Mouse (Mus musculus) gastrocnemius, adult 2 months (tissue): Measurements from ENCODE around the gene Vps33a. TPM values are rescaled to one million over a fixed set of nuclear protein-coding genes. Genes with fewer than 3 reads are reported as not detected.
"Not testable (repeated sequence)": the region's sequence is repeated elsewhere in the genome, so short reads cannot be mapped to it uniquely, and the experiment has no call there.

ENCODE experiments used
- DNase-seq: peaks from one replicate; pipeline ENCODE4 v3.0.0; 2022
- H3K27ac ChIP-seq: fragments of 200-600 bp; 2 replicates; pipeline ENCODE4 v1.8.1; 2022; ENCODE audit warnings: mild to moderate bottlenecking
- H3K4me3 ChIP-seq: fragments of 200-600 bp; 2 replicates; pipeline ENCODE4 v1.8.1; 2022; ENCODE audit warnings: mild to moderate bottlenecking, moderate library complexity
- CTCF ChIP-seq: fragments of 200-600 bp; IDR thresholded peaks from 2 replicates; pipeline ENCODE4 v1.8.1; 2022; ENCODE audit warnings: antibody characterized with exemption, mild to moderate bottlenecking, moderate library complexity
- intact Hi-C: fragments of 180-260 bp; cut with DNase I; formaldehyde crosslinking; loops from one replicate; pipeline ENCODE4 v1.15.1; 2025
- total RNA-seq, 2 experiments: library from RNA; stranded (reverse); gene quantifications; 2 replicates each; pipeline ENCODE4 v1.2.3; 2021

Gene Vps33a
- total RNA-seq, 2 experiments from 2014 or later, result 34.0 to 36.7 TPM

DNA sequence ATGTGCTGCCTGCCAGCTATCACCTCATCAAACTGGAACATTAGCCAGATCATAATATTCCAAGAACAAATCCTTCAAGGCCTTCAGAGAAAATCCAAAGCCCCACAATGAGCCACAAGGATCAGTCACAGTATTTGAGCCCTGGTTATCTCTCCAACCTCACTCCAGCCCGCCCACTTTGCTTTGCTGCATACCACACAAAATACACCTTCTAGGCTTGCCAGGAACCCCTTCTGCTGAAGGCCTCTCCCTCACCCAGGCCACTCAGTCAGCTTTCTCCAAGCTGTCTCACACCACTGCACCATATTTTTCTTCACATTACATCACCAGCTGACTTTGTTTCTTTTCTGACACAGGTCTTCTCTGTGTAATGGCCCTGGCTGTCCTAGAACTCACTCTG is 50.7 kb downstream of the Vps33a start:
- DNase-seq, result no peak
- Histone ChIP-seq H3K4me3 (no peak overlapping the region), H3K27ac (no peak overlapping the region)
- TF ChIP-seq CTCF, result no peak
- intact Hi-C loops, result no loop called here

DNA sequence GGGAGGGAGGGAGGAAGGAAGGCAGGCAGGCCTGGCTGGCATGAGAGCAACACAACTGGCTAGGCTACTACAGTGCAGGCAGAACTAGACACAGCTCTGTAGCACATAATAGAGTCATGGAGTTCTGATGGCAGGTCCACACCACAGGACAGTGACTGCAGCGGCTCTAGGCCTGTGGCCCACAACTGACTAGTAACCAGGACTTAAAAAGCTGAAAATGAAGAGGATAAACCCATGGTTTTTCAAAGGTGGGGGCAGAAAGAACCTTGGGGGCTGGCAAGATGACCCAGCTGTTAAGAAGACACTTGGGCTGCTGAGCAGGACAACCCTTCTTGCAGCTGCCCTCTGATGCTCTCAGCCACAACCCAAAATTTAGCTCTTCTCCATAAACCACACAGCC is 51.2 kb downstream of the Vps33a start:
- TF ChIP-seq CTCF, result no peak
- intact Hi-C loops, result no loop called here
- Histone ChIP-seq H3K4me3 (no peak overlapping the region), H3K27ac (no peak overlapping the region)
- DNase-seq, result no peak

DNA sequence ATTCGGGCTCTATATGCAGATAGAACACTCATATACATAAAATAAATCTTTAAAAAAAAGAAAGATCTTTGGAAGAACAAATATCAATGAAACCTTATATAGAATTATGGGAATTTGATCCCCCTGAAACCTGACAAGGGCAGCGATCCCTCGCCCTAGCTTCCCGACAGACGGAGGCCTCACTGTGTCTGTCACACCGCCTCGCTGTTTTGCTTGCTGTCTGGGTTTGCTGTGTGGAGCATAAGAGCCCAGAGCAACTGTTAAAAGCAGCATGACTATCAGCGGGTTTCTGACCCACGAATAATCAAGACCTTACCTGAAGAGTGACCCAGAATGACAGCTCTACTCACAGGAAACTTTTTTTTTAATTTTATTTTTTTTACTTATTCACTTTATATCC is 52.2 kb downstream of the Vps33a start:
- Histone ChIP-seq H3K4me3 (no peak overlapping the region), H3K27ac (no peak overlapping the region)
- DNase-seq, result no peak
- no peak for TF ChIP-seq CTCF
- intact Hi-C loops, result no loop called here

DNA sequence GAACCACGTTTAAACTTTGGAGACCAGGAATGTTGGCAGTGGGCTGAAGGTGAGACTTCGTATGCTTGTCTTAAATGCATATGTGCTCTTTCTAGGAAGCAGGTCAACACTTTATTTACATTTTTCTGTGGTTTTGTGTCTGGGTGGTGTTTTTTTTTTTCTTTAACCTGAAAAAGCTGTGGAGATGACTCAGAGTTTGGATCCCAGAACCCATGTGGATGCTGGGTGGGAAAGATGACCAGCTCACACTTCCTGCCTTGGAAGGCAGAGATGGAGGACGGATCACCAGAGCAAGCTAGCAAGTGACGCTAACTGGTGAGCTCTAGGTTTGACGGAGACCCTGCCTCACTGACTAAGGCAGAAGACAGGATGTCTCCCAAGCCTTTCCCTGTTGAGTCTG is 58.0 kb downstream of the Vps33a start:
- DNase-seq, result no peak
- Histone ChIP-seq H3K4me3 (no peak overlapping the region), H3K27ac (no peak overlapping the region)
- TF ChIP-seq CTCF, result no peak
- intact Hi-C loops, result no loop called here

DNA sequence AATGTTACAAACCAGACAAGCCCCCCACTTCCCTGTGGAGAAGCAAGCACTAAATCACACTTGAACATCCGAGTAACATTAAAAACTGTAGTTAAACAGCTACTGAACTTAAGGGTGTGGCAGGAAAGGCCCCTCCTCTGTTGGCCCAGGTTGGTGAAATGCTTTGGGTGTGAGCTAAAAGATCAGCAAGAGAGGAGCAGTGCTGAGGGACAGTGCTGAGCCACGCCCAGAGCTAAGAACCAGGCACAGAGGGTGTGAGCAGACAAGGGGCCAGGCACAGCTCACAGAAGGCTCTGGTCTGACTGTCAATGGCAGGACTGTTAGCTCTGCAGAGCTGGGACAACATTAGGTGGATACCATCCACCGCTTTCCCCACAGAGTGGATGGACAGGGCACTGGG is 60.7 kb downstream of the Vps33a start:
- no peak for DNase-seq
- no peak for TF ChIP-seq CTCF
- no peak overlapping the region for H3K4me3 ChIP-seq
- intact Hi-C loops, result no loop called here
- H3K27ac ChIP-seq, result no peak overlapping the region

DNA sequence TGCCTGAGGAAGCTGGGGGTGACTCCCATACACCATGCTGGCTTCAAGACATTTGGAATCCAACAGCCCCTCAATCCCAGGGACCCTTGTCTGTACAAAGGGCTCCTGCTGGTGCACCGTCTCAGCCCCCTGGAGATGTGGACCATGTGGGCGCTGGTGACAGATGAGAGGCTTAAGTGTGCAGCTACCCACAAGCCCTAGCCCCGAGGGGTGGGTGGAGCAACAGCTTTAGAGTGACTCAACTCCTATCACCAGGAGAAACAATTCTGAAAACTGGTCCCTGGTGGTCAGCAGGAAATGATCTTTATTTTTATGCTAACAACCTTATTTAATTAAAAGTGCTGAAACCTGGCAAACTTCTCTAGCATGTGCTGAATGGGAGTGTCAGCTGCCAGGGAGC is 61.4 kb downstream of the Vps33a start:
- intact Hi-C loops, H3K4me3 ChIP-seq, H3K27ac ChIP-seq, DNase-seq: not testable (repeated sequence)

DNA sequence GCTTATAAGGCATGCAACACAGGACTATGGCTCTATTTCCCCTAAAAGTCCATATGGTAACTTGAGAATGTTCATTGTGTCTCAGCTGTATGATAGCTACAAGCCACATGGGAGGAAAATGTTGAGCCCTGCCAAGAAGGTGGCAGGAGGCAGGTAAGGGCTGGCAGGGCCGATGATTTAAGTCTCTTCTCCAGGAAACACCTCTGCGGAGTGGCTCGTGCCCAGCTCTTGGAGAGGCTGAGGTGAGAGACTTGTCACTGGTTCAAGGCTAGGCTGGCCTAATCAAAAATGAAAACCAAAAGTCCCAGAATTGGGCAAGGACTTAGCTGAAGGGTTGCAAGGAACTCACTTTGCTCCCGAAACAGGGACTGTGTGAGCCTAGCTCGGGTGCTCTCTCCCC is 62.7 kb downstream of the Vps33a start, which contains the start of gene B3gnt4:
Gene B3gnt4, plus strand, starts transcription at position 301 of the 400 bp plus-strand sequence.
- TF ChIP-seq CTCF, result no peak

DNA sequence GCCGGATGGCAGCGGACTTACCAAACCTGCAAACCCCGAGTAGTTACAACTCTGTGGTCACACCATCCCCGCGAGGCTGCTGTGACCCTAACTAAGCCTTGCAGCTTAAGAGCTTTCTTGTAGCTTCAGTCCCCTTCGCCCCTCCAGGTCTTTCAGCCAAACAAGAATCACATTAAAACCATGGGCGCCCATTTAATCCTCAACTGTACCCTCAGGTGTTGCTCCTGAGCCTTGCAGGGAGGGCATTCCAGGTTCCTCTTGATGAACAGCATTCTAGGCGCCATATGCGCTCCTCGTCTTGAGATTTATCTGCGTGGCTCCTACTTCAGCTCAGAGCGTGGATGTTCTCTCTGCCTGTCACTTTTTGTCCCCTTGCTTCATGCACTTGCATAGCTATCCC is 63.9 kb downstream of the Vps33a start:
- Histone ChIP-seq H3K4me3 (peak overlapping the region; percentile 76), H3K27ac (no peak overlapping the region)
- no peak for DNase-seq
- intact Hi-C loops, result no loop called here
- no peak for TF ChIP-seq CTCF

More for the DNA sequence above, 62.7 kb downstream of the Vps33a start, which contains the start of gene B3gnt4:
- intact Hi-C loops, result no loop called here
- no peak for DNase-seq
- no peak within 1 kb of the TSS for H3K27ac ChIP-seq
- no peak within 1 kb of the TSS for H3K4me3 ChIP-seq

DNA sequence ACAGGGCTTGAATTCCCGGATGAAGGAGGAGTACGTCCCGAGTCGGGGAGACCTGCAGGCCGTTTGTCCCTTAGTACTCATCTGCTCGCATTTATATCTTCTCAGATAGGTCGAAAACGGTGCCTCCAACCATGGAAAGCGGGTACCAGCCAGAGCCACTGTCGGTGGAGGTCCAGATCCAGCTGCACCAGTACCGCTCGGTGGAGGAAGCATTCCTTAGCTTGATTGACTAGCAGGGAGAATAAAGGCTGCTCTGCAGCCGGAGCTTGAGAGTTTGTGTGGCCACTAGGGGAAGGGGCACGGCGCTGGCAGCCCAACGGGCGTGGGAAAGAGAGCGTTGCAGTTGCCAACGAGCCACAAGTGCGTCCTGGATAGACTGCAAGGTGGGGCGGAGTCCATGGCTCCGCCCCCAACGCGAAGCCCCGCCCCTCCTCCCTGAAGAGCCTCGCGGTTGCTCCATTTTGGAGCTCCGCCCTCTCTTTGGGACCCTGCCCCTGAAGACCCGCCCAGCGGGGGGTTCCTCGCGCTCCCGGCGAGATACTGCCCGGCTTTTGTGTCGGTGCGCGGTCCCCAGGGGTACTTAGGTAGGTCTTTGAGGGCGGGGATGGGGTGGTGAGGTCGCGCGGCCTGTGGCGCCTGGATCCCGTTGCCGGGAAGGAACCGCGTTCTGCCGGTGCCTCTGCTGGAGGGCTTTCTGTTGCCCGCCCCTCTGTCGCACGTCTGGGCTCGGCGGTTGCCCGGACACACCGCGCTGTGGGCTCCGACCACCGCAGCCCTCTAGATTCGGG is 64.7 kb downstream of the Vps33a start:
- Histone ChIP-seq H3K27ac (no peak overlapping the region), H3K4me3 (peak overlapping the region; percentile 76)
- intact Hi-C loops, result no loop called here
- TF ChIP-seq CTCF, result no peak
- DNase-seq, result peak; percentile 83

DNA sequence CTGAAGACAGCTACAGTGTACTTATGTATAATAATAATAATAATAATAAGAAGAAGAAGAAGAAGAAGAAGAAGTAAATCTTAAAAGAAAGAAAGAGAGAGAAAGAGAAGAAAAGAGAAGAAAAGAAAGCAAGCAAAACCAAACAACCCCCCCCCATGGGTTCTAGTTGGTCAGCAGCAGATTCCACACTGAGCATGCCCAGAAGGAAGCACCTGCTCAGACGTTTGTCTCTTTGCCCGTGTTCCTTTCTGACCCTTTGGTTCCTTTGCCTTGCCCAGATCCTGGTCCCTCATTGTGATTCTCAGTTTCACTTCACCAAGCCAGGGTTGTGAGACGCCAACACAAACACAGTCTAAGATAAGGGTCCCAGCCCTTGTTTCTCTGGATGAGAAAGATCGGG is 70.9 kb downstream of the Vps33a start:
- DNase-seq, result no peak
- no peak for TF ChIP-seq CTCF
- no peak overlapping the region for H3K4me3 ChIP-seq
- no peak overlapping the region for H3K27ac ChIP-seq
- intact Hi-C loops, result loop anchor here (2.0 kb wide), 1 partner anchor 57 kb away; no protein-coding TSS in a partner anchor

DNA sequence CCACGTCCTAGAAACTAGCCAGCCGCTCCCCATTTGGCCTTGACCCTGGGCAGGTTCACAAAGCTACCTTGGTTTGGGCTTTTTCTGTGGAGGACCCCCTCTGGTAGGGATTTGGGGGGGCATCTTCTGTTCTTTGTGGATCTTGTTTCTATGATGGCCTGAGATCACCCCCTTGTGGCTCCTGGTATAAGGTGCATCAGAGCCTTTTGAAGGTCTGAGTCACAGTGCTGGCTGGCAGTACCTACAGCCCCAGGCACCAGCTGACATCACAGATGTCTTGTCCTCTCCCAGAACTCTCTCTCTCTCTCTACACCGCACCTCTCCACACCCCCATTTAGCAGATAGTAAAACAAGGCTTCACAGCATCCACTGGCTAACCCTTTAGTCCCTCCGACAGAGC is 73.1 kb downstream of the Vps33a start:
- intact Hi-C loops, result loop anchor here (5.0 kb wide), 1 partner anchor 122 kb away; no protein-coding TSS in a partner anchor
- no peak for DNase-seq
- Histone ChIP-seq H3K27ac (no peak overlapping the region), H3K4me3 (no peak overlapping the region)
- TF ChIP-seq CTCF, result peak; percentile 61

DNA sequence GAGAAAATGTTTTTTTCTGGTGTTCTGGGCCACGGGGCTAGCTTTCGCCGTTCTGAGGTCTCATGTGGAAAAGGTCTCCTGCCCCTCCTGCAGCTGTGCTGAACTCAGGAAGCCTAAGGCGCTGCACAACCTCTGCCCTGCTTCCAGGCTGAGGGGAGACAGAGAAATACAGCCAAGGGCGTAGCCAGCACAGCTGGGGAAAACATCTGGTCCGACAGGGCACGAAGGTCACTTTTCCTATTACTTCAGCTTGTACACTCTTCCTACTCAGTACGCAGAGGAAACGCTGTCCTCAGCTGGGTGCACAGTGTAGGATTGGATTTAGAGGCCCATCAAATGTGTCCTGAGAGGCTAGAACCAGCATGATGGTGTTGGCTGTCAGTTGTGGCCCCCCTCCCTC is 82.9 kb downstream of the Vps33a start:
- TF ChIP-seq CTCF, result no peak
- DNase-seq, result peak; percentile 56
- H3K27ac ChIP-seq, result peak overlapping the region; percentile 38; the same call in 1 of the 2 replicates
- no peak overlapping the region for H3K4me3 ChIP-seq
- intact Hi-C loops, result no loop called here

DNA sequence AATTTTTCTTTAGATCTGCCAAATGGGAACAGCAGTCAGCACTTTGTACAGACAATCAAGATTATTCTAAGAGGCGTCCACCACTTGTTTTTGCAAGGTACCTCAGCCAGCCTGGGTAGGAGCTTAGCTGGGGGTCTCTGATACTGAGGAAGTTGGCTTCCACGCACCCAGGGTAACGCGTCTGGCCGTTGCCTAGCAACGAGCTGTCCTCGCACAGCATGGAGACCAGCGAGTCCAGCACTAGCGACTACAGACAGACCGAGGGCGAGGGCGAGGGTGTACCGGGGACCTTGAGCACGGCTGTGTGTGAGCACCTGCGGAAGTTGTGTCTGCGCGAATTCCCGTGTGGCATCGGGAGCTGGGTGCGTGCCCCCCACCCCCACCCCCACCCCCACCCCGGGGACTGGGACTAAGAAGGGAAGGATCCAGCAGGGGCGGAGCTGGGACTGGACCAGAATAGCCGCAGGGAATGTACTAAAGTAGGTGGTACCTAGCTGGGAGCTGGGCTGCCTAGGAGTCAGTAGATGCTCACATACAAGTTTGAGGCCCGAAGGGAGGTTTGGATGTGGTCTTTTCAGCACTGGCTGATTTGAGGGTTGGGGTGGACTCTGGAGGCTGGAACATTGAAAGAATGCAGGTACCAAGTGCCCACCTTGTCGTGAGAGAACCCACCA is 83.6 kb downstream of the Vps33a start, which contains the start of the genes Lrrc43 and Il31:
Gene Lrrc43, plus strand, starts transcription at position 194 of the 674 bp plus-strand sequence.
Gene Il31, minus strand, starts transcription at position 378 of the 674 bp plus-strand sequence.
- no peak for TF ChIP-seq CTCF
- DNase-seq, result no peak
- intact Hi-C loops, result no loop called here
- H3K4me3 ChIP-seq, result no peak within 1 kb of the TSS
- H3K27ac ChIP-seq, result peak within 1 kb of the TSS; percentile 38; the same call in 1 of the 2 replicates
